12 mouse cellular contexts compared by ENCODE assay signal in genomic region chr10:33179731-33180631, GRCm38 (mm10).
DNase-seq lines count a peak whose midpoint lies in the region; ATAC-seq and TF ChIP-seq lines count a peak whose summit lies in the region.
"Had no signal": no experiment of that assay in that cellular context is flagged by ENCODE, and none has a peak within 500 bp of the region (broad histone marks: within the 10 kb centered on the region; RNA-seq: fewer than 3 reads in every experiment).

No protein-coding gene starts in this region.

- no peak overlapping the region for H3K9ac ChIP-seq in heart, embryonic 12.5 days
- H3K9ac ChIP-seq in limb, embryonic 14.5 days (ENCODE audit: low read depth, low read length, severe bottlenecking), result no peak overlapping the region

- peak; percentile 95 for DNase-seq in heart, adult 11 months
- DNase-seq in Patski (ENCODE audit: low read depth, low spot score), result peak; percentile 19
- peak; percentile 79 for DNase-seq in gastrocnemius, adult 2 months
- DNase-seq in limb, embryonic 14.5 days (ENCODE audit: low spot score), result peak; percentile 61
- DNase-seq in natural killer cell, adult 2 months (ENCODE audit: low spot score in 2 of 2), result no peak
- DNase-seq in retina, embryonic 14.5 days (ENCODE audit: low spot score), result no peak
- DNase-seq: right cerebral cortex, postnatal 4 days had no signal

- intact Hi-C loops in gastrocnemius, adult 2 months (cut with DNase I), result loop anchor here (5.0 kb wide), 1 partner anchor 93 kb away; no protein-coding TSS in a partner anchor

- 58% methylated on average over 2 of the region's 2 CpGs for WGBS in heart, embryonic 12.5 days
- 42% methylated on average over 2 of the region's 2 CpGs for WGBS in limb, embryonic 14.5 days

- no peak for TF ChIP-seq CTCF in Patski (IDR thresholded peaks at IDR 0.05)
- TF ChIP-seq CTCF in gastrocnemius, adult 2 months (IDR thresholded peaks at IDR 0.05), result no peak

- ATAC-seq in heart, embryonic 12.5 days (ENCODE audit: insufficient number of reproducible peaks, low FRiP score), result no peak
- peak; percentile 62 for ATAC-seq in Patski
- ATAC-seq in limb, embryonic 14.5 days (ENCODE audit: low FRiP score, low read depth), result peak; percentile 90
- ATAC-seq in erythroblast, adult 5-6 weeks (replicated peaks; ENCODE audit: low FRiP score, poor library complexity, severe bottlenecking), result no peak

- H3K27me3 ChIP-seq in heart, embryonic 12.5 days (replicated peaks), result no peaks in the 10 kb centered on the region
- H3K27me3 ChIP-seq in Patski, result no peaks in the 10 kb centered on the region
- H3K27me3 ChIP-seq in limb, embryonic 14.5 days (ENCODE audit: control insufficient read depth, insufficient read depth, low read length), result no peaks in the 10 kb centered on the region

- POLR2A ChIA-PET in Patski (lab: Charles Lee), result no interaction called here

- H3K9me3 ChIP-seq in heart, embryonic 12.5 days (replicated peaks), result no peaks in the 10 kb centered on the region
- H3K9me3 ChIP-seq in limb, embryonic 14.5 days (ENCODE audit: control insufficient read depth, low read length), result no peaks in the 10 kb centered on the region

- H3K4me3 ChIP-seq in heart, embryonic 12.5 days, result no peak overlapping the region
- no peak overlapping the region for H3K4me3 ChIP-seq in gastrocnemius, adult 2 months
- H3K4me3 ChIP-seq in limb, embryonic 14.5 days (replicated peaks; ENCODE audit: low read length), result no peak overlapping the region
- H3K4me3 ChIP-seq: erythroblast, embryonic 14.5 days had no signal

- CTCF ChIA-PET in Patski (lab: Charles Lee), result interaction anchor here (0.9 to 1.5 kb wide), 3 partner anchors 13 to 473 kb away, joined by 3 read pairs; no protein-coding TSS in a partner anchor

- H3K27ac ChIP-seq in heart, embryonic 12.5 days (ENCODE audit: poor library complexity, severe bottlenecking), result no peak overlapping the region
- peak overlapping the region; percentile 86 for H3K27ac ChIP-seq in gastrocnemius, adult 2 months
- no peak overlapping the region for H3K27ac ChIP-seq in limb, embryonic 14.5 days (replicated peaks; ENCODE audit: low read depth, low read length)
- H3K27ac ChIP-seq: kidney, postnatal 0 days; macrophage had no signal

- H3K4me1 ChIP-seq in heart, embryonic 12.5 days (replicated peaks), result peaks cover 6% of the 10 kb centered on the region; the same call in 1 of the 2 replicates
- peaks cover 3% of the 10 kb centered on the region for H3K4me1 ChIP-seq in limb, embryonic 14.5 days (ENCODE audit: control insufficient read depth, insufficient read depth, low read length)

- H3K4me2 ChIP-seq in heart, embryonic 12.5 days, result no peak overlapping the region
- no peak overlapping the region for H3K4me2 ChIP-seq in limb, embryonic 14.5 days (replicated peaks; ENCODE audit: low read depth, low read length, severe bottlenecking)

- no peak for TF ChIP-seq POLR2A in limb, embryonic 14.5 days (IDR thresholded peaks at IDR 0.05; ENCODE audit: borderline replicate concordance, extremely low read depth, insufficient read depth, insufficient read length)

- in situ Hi-C loops in Patski (cut with MboI; ENCODE audit: low pct_unique_long_range_greater_than_20kb), result no loop called here

- no peaks in the 10 kb centered on the region for H3K36me3 ChIP-seq in heart, embryonic 12.5 days
- H3K36me3 ChIP-seq in limb, embryonic 14.5 days (ENCODE audit: control insufficient read depth, insufficient read depth, low read length), result no peaks in the 10 kb centered on the region

Comparison
In these comparisons a context has a peak if more than half of its experiments do, and no peak if none do; other contexts are left out.
1. DNase-seq: peak in heart, adult 11 months (single experiment), Patski (single experiment), gastrocnemius, adult 2 months (single experiment) and limb, embryonic 14.5 days (single experiment); none in natural killer cell, adult 2 months (0 of 2) and retina, embryonic 14.5 days (single experiment).
2. ATAC-seq: peak in Patski (single experiment) and limb, embryonic 14.5 days (single experiment); none in heart, embryonic 12.5 days (single experiment) and erythroblast, adult 5-6 weeks (single experiment).